Mouse (Mus musculus) Patski (cell line): ENCODE measurements around the gene Chrm1. TPM values are rescaled to one million over a fixed set of nuclear protein-coding genes. Genes with fewer than 3 reads are reported as not detected.
A peak's percentile ranks its signal among the peaks of the same experiment; 100 is the strongest.

Source experiments
- ATAC-seq: fragments of 100-300 bp; one replicate; pipeline ENCODE4 v1.8.0; 2021
- CTCF ChIA-PET: fragments of 350-600 bp; sonication (Branson Sonifier 250); formaldehyde crosslinking; loops from one replicate; lab custom pipeline; 2022; ENCODE audit warnings: inconsistent platforms; lab: Charles Lee
- POLR2A ChIA-PET: fragments of 350-600 bp; sonication (Branson Sonifier 250); formaldehyde crosslinking; loops from one replicate; lab custom pipeline; 2022; ENCODE audit warnings: antibody characterized with exemption, inconsistent platforms; lab: Charles Lee
- DNase-seq: peaks from one replicate; pipeline ENCODE4 v3.0.0-alpha.2; 2011; ENCODE audit warnings: low read depth, low spot score
- H3K27me3 ChIP-seq: fragments of 371-371 bp; one replicate; pipeline ENCODE4 v1.5.1; 2021
- CTCF ChIP-seq: fragments of 100-300 bp; IDR thresholded peaks from one replicate; pipeline ENCODE4 v1.5.1; 2021
- in situ Hi-C: fragments of 300-500 bp; cut with MboI; formaldehyde crosslinking; loops from 3 replicates; pipeline ENCODE4 v1.11.1; 2018; ENCODE audit warnings: low pct_unique_long_range_greater_than_20kb, mixed read lengths
- polyA plus RNA-seq: library from polyadenylated mRNA; unstranded; gene quantifications from one replicate; pipeline ENCODE4 v1.2.3, GENCODE M21; 2021

Chrm1 gene
- polyA plus RNA-seq, 1 experiment from 2014 or later: 0.01 TPM

DNA sequence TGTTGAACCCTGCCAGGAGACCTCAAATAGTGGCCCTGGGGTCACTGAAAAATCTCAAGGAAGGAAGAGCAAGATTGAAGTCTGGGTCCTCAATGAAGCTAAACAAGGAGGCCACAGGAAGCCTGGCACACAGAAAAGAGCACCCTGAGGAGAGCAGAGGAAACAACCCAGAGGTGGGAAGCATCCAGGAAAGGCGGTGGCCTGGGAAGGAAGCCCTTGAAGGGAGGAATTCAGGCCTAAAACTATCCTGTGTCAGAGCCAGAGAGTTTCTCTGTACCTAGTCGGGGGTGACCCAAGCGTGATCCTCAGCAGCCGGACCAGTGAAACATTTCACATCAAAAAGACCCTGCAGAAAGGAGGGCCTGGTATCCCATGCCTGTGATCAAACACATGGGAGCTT, 7.2 kb upstream of the Chrm1 start:
- in situ Hi-C loops: no loop called here
- TF ChIP-seq CTCF: no peak
- ATAC-seq (no peak), DNase-seq (no peak)
- POLR2A ChIA-PET: no interaction called here
- no peaks in the 10 kb centered on the region for H3K27me3 ChIP-seq
- CTCF ChIA-PET: no interaction called here

DNA sequence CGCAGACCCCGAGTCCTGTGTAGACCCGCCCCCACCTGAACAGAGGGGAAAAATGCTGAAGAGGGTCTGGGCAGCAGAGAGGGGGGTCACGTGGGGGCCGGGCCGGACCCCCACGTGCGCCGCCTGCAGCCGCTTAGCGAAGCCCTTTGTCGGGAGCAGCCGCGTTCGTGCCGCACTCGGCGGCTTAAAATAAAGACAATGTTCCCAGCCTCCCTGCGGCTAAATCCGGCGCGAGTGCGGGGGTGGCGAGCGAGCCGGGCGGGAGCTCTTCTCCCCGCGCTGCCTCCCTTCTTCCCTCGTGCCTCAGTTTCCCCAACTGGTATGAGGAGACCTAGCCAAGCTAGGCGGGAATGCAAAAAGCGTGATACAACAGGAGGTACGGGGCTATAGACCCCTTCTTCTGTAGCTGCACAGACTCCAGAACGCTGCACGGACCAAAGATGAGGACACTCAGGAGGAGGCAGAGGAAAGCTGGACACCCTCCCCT, 1.7 kb upstream of the Chrm1 start:
- CTCF ChIA-PET: interaction anchor here (1.4 to 1.9 kb wide), 3 partner anchors 15 to 22 kb away, joined by 3 to 9 read pairs (median 6); no protein-coding TSS in a partner anchor
- no peak for TF ChIP-seq CTCF
- in situ Hi-C loops: no loop called here
- DNase-seq (no peak), ATAC-seq (no peak)
- peaks cover 7% of the 10 kb centered on the region for H3K27me3 ChIP-seq
- POLR2A ChIA-PET: no interaction called here

DNA sequence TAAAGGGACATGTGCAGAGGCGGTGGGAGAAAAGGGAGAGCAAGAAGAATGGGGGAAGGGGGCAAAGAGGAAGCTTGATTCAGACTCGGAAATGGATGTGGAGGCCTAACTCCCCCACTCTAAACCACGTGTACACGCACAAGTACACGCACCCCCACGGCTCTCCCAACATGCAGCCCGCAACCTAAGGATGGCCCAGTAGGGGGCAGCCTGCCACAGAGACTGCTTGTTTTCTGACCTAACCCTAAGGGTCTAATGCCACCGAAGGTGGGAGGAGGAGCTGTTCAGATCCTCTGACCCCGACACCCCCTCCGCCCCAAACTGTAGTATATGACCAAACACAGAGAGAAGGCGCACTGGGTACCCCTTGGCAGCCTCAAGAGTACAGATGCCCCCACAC, 1.3 kb upstream of the Chrm1 start:
- DNase-seq (no peak), ATAC-seq (no peak)
- ChIA-PET POLR2A (no interaction called here), CTCF (interaction anchor here (0.9 to 1.9 kb wide), 4 partner anchors 8 to 21 kb away, joined by 3 to 9 read pairs (median 6); no protein-coding TSS in a partner anchor)
- peaks cover 7% of the 10 kb centered on the region for H3K27me3 ChIP-seq
- peak; percentile 69 for TF ChIP-seq CTCF
- in situ Hi-C loops: no loop called here

DNA sequence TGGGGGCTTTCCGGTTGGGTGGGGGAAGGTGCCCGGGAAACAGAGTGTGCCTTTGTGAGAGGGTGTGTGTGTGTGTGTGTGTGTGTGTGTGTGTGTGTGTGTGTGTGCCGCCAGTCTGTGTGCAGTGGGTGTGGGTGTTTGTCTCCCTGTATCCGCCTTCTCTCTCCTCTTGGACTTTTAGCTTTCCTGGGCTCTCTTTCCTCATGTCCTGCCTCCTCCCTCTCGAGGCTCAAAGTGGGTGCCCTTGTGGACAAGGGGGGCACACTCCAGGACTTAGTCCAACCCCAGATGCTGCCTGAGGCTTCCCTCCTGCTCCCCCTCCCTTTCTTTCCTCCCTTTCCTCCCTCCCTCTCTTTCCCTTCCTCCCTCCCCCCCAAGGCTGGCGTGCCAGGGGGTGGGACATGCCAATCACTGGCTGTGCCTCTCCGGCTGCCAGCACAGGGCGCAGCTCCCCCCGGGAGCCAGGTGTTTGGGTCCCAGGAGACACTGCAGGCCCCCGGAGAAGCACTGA, 377 bp downstream of the Chrm1 start:
- ATAC-seq: no peak
- peaks cover 7% of the 10 kb centered on the region for H3K27me3 ChIP-seq
- in situ Hi-C loops: no loop called here
- POLR2A ChIA-PET: interaction anchor here (0.7 kb wide), 1 partner anchor 8 kb away, joined by 5 read pairs; no protein-coding TSS in a partner anchor
- no peak for TF ChIP-seq CTCF
- CTCF ChIA-PET: no interaction called here
- no peak for DNase-seq

DNA sequence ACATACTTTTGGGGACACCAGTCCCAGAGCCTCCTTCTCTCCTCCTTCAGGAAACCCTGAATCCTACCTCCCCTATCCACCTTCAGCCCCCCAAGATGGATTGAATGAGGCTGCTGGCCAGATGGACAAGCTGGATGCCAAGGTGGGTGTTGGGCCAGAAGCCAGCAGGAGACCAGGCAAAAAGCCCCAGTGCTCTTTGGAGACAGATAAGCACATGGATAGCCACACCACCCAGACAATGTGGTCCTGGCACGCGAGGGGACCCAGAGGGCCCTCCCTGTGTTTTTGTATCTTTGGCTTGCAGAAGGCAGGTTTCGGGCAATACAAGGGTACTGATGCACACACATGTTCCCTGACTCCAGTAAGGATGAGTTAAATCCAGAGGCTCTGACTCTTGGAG, 1.3 kb downstream of the Chrm1 start:
- CTCF ChIA-PET: interaction anchor here (1.2 kb wide), 1 partner anchor 12 kb away, joined by 5 read pairs; no protein-coding TSS in a partner anchor
- H3K27me3 ChIP-seq: peaks cover 7% of the 10 kb centered on the region
- POLR2A ChIA-PET: no interaction called here
- DNase-seq (no peak), ATAC-seq (no peak)
- no peak for TF ChIP-seq CTCF
- in situ Hi-C loops: no loop called here

DNA sequence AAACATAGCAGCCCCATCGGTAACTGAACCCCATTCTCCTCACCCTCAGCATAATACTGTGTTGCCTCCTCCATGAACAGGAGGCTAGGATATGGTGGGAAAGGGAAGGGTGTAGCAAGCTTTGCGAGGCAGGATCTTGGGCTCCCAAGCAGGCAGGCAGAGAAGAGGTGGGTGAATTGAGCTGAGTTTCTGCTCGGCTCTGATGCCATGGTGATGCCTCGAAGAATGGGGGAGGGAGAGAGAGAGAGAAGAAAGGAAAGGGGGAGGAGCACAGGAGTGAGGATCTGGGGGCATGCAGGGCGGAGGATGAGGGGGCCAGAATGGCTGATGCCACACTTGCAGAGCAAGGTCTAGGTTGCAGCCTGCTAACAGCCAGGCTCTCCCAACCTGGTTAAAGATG, 2.2 kb downstream of the Chrm1 start:
- ChIA-PET CTCF (interaction anchor here (1.1 to 1.2 kb wide), 2 partner anchors 11 to 17 kb away, joined by 3 to 5 read pairs; no protein-coding TSS in a partner anchor), POLR2A (no interaction called here)
- ATAC-seq: no peak
- peaks cover 14% of the 10 kb centered on the region for H3K27me3 ChIP-seq
- no peak for TF ChIP-seq CTCF
- in situ Hi-C loops: no loop called here
- no peak for DNase-seq

DNA sequence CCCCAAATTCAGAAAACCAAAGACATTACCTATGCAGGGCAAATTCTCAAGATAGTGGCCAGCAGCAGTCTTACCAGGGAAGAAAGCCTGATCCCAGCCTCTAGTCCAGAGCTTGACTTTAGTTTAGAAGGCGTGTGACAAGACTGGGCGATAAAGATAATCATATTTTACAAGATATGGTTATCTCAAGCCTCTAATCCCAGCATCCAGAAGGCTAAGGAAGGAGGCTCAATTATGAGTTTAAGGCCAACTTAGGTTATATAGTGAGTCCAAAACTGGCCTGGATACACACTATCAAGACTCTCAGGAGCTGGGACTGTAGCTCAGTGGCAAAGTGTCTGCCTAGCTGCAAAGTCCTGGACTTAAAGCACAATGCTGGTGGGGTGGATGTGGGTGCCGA, 9.3 kb downstream of the Chrm1 start:
- no peak for TF ChIP-seq CTCF
- in situ Hi-C loops: no loop called here
- peaks cover 44% of the 10 kb centered on the region for H3K27me3 ChIP-seq
- CTCF ChIA-PET: no interaction called here
- POLR2A ChIA-PET: no interaction called here
- no peak for ATAC-seq
- no peak for DNase-seq

DNA sequence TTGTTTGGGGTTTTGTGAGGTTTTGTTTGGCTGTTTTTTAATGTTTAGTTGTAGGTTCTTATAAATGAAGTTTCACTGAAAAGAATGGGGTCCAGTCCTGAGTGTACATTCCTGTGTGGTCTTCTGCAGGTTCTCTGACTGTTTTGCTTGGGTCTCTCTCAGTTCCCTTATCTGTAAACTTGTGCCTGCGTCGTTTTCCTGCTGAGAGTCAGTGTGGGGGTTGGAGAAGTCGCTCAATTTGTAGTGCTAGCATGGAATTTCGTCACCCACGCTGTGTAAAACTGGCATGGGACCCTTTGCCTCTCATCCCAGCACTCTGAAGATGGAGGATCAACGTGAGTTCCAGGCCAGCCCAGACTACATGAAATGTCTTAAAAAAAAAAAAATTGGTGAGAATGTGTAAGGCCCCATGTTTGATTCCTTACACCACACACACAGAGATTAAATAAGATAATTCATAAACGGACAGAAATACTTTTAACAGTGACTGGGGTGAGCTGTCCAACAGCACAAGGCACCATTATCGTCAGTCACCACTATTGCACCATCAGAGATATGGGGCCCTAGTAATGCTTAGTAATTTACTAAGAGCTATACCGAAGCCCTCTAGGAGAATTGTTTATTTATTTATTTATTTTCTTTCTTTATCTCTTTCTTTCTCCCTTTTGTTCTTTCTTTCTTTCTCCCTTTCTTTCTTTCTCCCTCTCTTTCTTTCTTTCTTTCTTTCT, 9.9 kb downstream of the Chrm1 start:
- TF ChIP-seq CTCF: no peak
- no peak for ATAC-seq
- H3K27me3 ChIP-seq: peaks cover 44% of the 10 kb centered on the region
- CTCF ChIA-PET: no interaction called here
- POLR2A ChIA-PET: no interaction called here
- DNase-seq: no peak
- in situ Hi-C loops: no loop called here

DNA sequence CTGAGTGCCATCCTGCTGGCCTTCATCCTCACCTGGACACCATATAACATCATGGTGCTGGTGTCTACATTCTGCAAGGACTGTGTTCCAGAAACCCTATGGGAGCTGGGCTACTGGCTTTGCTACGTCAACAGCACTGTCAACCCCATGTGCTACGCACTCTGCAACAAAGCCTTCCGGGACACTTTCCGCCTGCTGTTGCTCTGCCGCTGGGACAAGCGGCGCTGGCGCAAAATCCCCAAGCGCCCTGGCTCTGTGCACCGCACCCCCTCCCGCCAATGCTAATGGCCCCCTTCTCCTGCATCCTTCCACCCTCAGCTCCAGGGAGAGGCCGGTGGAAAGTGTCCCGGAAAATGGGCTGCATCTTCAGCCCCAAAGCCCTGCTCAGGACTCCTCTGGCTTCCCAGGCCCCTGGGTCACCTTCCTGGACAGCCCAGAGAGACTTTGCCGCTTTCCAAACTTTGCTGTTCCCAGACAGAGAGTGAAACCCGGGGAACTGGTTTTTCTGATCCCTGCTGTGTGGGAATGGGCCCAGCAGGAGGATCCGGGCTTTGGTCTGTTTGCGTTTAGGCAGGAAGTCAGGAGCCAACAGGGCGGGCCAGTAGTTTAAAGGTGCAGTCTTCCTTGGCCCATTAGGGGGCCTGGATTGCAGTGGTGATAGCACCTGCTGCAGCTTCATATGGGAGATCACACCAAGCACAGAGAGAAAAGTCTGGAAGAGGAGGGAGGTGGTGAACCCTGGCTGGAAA, 15.6 kb downstream of the Chrm1 start:
- DNase-seq (no peak), ATAC-seq (no peak)
- in situ Hi-C loops: no loop called here

DNA sequence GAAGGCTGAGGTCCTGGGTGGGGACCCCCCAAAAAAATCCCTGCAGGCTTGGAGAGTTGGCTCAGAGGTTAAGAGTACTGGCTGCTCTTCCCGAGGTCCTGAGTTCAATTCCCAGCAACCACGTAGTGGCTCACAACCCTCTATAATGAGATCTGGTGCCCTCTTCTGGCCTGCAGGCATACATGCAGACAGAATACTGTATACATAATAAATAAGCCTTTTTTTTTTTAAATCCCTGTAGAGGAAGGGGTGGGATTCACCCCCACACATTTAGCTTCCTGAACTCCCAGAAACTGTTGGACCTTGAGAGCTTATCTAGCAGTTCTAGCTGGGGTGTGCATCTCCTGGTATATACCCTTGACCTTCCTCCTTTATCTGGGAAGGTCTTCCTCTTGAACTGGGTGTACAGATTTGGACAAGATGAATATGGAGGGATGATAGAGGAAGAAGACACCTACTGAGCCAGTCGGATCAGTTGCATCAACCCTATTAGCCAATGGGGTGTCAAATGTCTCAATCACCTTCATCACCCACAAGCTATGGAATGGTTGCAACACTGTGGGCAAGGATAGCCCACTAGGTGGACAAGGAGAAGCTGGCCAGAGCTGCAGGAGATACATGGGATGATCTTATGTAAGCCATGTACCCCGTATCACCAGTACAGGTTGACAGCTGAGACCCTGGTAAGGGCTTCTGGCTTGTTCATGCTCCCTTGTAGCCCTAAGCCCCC, 18.2 kb downstream of the Chrm1 start:
- DNase-seq (no peak), ATAC-seq (no peak)
- no peak for TF ChIP-seq CTCF
- POLR2A ChIA-PET: interaction anchor here (0.6 to 1.1 kb wide), 3 partner anchors 30 to 105 kb away, joined by 3 to 4 read pairs (median 3); no protein-coding TSS in a partner anchor
- no peaks in the 10 kb centered on the region for H3K27me3 ChIP-seq
- CTCF ChIA-PET: interaction anchor here (0.7 to 2.8 kb wide), 8 partner anchors 8 to 106 kb away, joined by 3 to 41 read pairs (median 3); no protein-coding TSS in a partner anchor
- in situ Hi-C loops: no loop called here

More for the DNA sequence above, 15.6 kb downstream of the Chrm1 start:
- ChIA-PET POLR2A (no interaction called here), CTCF (interaction anchor here (2.5 kb wide), 1 partner anchor 101 kb away, joined by 9 read pairs; no protein-coding TSS in a partner anchor)
- H3K27me3 ChIP-seq: peaks cover 6% of the 10 kb centered on the region
- TF ChIP-seq CTCF: no peak
